Mouse (Mus musculus) megakaryocyte, embryonic 14.5 days (primary cell): ENCODE results near the gene Bri3.

ENCODE experiments used
- FLI1 ChIP-seq: IDR thresholded peaks from 2 replicates; pipeline ENCODE4 v1.6.1; 2012; ENCODE audit warnings: low read length, inconsistent platforms, mixed read lengths
- GATA1 ChIP-seq: IDR thresholded peaks from 3 replicates; pipeline ENCODE4 v1.6.1; 2012; ENCODE audit warnings: mixed read lengths, low read length, inconsistent platforms, borderline replicate concordance

GRCm38 (mm10) chr5:144219306-144219705 lies 24.9 kb upstream of the Bri3 start:
- TF ChIP-seq GATA1 (no peak), FLI1 (no peak)
